Mouse (Mus musculus): ENCODE measurements around the gene Castor1. TPM values are rescaled to one million over a fixed set of nuclear protein-coding genes. Genes with fewer than 3 reads are reported as not detected.

Castor1 gene
- total and polyA plus RNA-seq, 3 experiments, result 4.7 to 23.7 (median 13.0) TPM

DNA sequence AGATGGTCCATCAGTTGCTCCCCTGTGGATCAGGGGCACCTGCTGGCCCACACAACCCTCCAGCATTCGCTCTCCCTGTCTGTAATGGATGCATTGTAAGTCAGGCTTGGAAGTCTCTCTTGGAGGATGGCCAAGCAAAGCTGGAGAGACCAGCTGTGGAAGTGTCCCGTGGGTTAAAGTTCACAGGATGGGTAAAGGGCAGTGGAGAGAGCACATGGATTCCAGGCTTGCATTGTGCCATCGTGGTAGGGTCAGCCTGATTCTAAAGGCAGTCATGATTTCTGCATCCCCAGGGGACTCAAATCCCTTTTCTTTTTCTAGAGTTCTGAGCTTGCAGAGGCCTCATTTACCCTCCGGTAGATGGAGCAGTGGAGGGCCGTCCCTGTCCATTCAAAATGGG lies 39.7 kb downstream of the Castor1 start:
- H3K4me3 ChIP-seq (replicated peaks in 1 of 3; ENCODE audit: low read depth in 2 of 3, low read length in 2 of 3, poor library complexity in 1 of 3), result no peak overlapping the region
- H3K9me3 ChIP-seq (replicated peaks; ENCODE audit: low read length), result no peaks in the 10 kb centered on the region
- in situ Hi-C loops (cut with MboI; ENCODE audit: low pct_ligation_motif_present, low pct_unique_long_range_greater_than_20kb, low sequenced_read_pairs), result loop anchor here (5.0 to 25.0 kb wide), 3 partner anchors 35 to 580 kb away; partner anchors contain the start of gene Nf2
- peaks cover 26 to 51% of the 10 kb centered on the region in 2 experiments for H3K4me1 ChIP-seq (ENCODE audit: control insufficient read depth in 1 of 2, insufficient read depth in 2 of 2)
- DNase-seq (ENCODE audit: extremely low read depth), result no peak
- no peak overlapping the region for H3K4me2 ChIP-seq (ENCODE audit: insufficient read depth, low read depth, poor library complexity, severe bottlenecking)
- H3K79me2 ChIP-seq (replicated peaks; ENCODE audit: control insufficient read depth, extremely low read depth, insufficient read depth, poor library complexity, severe bottlenecking), result no peaks in the 10 kb centered on the region
- no peak overlapping the region for H3K9ac ChIP-seq (ENCODE audit: insufficient read depth, low read depth)
- dilution Hi-C loops (cut with MboI; ENCODE audit: extremely low pct_ligation_motif_present, extremely low pct_unique_long_range_greater_than_20kb, low sequenced_read_pairs), result no loop called here
- no peaks in the 10 kb centered on the region for H3K27me3 ChIP-seq (replicated peaks)
- H3K36me3 ChIP-seq (replicated peaks in 1 of 2; ENCODE audit: control insufficient read depth in 1 of 2, insufficient read depth in 1 of 2, low read length in 1 of 2), result no peaks in the 10 kb centered on the region
- TF ChIP-seq CHD1 (IDR thresholded peaks at IDR 0.05; ENCODE audit: low read depth, low read length) (no peak), TCF12 (IDR thresholded peaks at IDR 0.05; ENCODE audit: low read depth, low read length) (no peak), MAFK (IDR thresholded peaks at IDR 0.05; ENCODE audit: insufficient replicate concordance, low read length) (no peak), NRF1 (IDR thresholded peaks at IDR 0.05; ENCODE audit: low read depth, low read length) (no peak), MYC (IDR thresholded peaks at IDR 0.05; ENCODE audit: low read depth, low read length) (no peak), RAD21 (IDR thresholded peaks at IDR 0.05; ENCODE audit: low read depth, low read length) (no peak), CHD2 (IDR thresholded peaks at IDR 0.05; ENCODE audit: low read length) (no peak), POLR2A (IDR thresholded peaks at IDR 0.05; ENCODE audit: low read depth, low read length) (no peak)
- H3K27ac ChIP-seq (ENCODE audit: insufficient read depth, low read depth), result no peak overlapping the region

GRCm38 (mm10) chr11:4258657-4259082 lies 40.6 kb downstream of the Castor1 start:
- H3K9me3 ChIP-seq (replicated peaks; ENCODE audit: low read length), result no peaks in the 10 kb centered on the region
- peak; percentile 72 for TF ChIP-seq RAD21 (IDR thresholded peaks at IDR 0.05; ENCODE audit: low read depth, low read length)
- TF ChIP-seq SMC3 (IDR thresholded peaks at IDR 0.05; ENCODE audit: low read depth, low read length), result peak; percentile 91
- TF ChIP-seq HCFC1 (IDR thresholded peaks at IDR 0.05; ENCODE audit: low read depth, low read length), result no peak
- no peak for TF ChIP-seq TBP (conservative IDR thresholded peaks at IDR 0.05; ENCODE audit: low read depth, low read length)
- TF ChIP-seq MAZ (IDR thresholded peaks at IDR 0.05; ENCODE audit: low read depth, low read length), result peak; percentile 89
- TF ChIP-seq SIN3A (IDR thresholded peaks at IDR 0.05; ENCODE audit: low read length), result peak; percentile 34; the same call in 1 of the 2 replicates
- no peak for TF ChIP-seq ETS1 (conservative IDR thresholded peaks at IDR 0.05; ENCODE audit: low read depth, low read length)
- TF ChIP-seq TCF12 (IDR thresholded peaks at IDR 0.05; ENCODE audit: low read depth, low read length), result 0 out of 2 replicates have a peak, but pooled peaks have one; percentile 13
- TF ChIP-seq IRF4 (IDR thresholded peaks at IDR 0.05; ENCODE audit: low read depth, low read length), result 0 out of 2 replicates have a peak, but pooled peaks have one; percentile 61
- TF ChIP-seq MEF2A (IDR thresholded peaks at IDR 0.05; ENCODE audit: borderline replicate concordance, low read depth, low read length), result no peak
- TF ChIP-seq ZMIZ1 (IDR thresholded peaks at IDR 0.05; ENCODE audit: low read depth, low read length), result no peak
- no peak for TF ChIP-seq PAX5 (IDR thresholded peaks at IDR 0.05; ENCODE audit: low read length)
- TF ChIP-seq CTCF (conservative IDR thresholded peaks at IDR 0.05 in 1 of 2, IDR thresholded peaks at IDR 0.05 in 1 of 2; ENCODE audit: low read depth in 2 of 2, low read length in 2 of 2), result peak; percentile 88 to 95
- TF ChIP-seq BHLHE40 (IDR thresholded peaks at IDR 0.05; ENCODE audit: low read depth, low read length), result no peak
- peak; percentile 72; the same call in 1 of the 2 replicates for TF ChIP-seq NELFE (IDR thresholded peaks at IDR 0.05; ENCODE audit: low read depth, low read length)
- no peak for TF ChIP-seq CHD1 (IDR thresholded peaks at IDR 0.05; ENCODE audit: low read depth, low read length)
- TF ChIP-seq ELF1 (IDR thresholded peaks at IDR 0.05; ENCODE audit: low read depth, low read length), result peak; percentile 55
- no peak for TF ChIP-seq JUN (IDR thresholded peaks at IDR 0.05; ENCODE audit: insufficient read depth, low read depth, low read length)
- TF ChIP-seq MAX (IDR thresholded peaks at IDR 0.05; ENCODE audit: low read length), result 0 out of 2 replicates have a peak, but pooled peaks have one; percentile 22
- TF ChIP-seq USF1 (IDR thresholded peaks at IDR 0.05; ENCODE audit: low read depth, low read length), result no peak
- peak; percentile 73 for TF ChIP-seq CHD2 (IDR thresholded peaks at IDR 0.05; ENCODE audit: low read length)
- TF ChIP-seq ZNF384 (IDR thresholded peaks at IDR 0.05; ENCODE audit: low read depth, low read length), result peak; percentile 40; the same call in 1 of the 2 replicates
- TF ChIP-seq POLR2AphosphoS2 (IDR thresholded peaks at IDR 0.05; ENCODE audit: low read depth, low read length), result no peak
- TF ChIP-seq USF2 (conservative IDR thresholded peaks at IDR 0.05; ENCODE audit: low read depth, low read length), result no peak
- peak; percentile 95 for TF ChIP-seq ZC3H11A (IDR thresholded peaks at IDR 0.05; ENCODE audit: low read depth, low read length)
- H3K79me2 ChIP-seq (replicated peaks; ENCODE audit: control insufficient read depth, extremely low read depth, insufficient read depth, poor library complexity, severe bottlenecking), result no peaks in the 10 kb centered on the region
- peak; percentile 87 for DNase-seq (ENCODE audit: extremely low read depth)
- H3K4me2 ChIP-seq (ENCODE audit: insufficient read depth, low read depth, poor library complexity, severe bottlenecking), result peak overlapping the region; percentile 64; the same call in 1 of the 2 replicates
- peaks cover 29 to 59% of the 10 kb centered on the region in 2 experiments for H3K4me1 ChIP-seq (ENCODE audit: control insufficient read depth in 1 of 2, insufficient read depth in 2 of 2)
- no peak overlapping the region for H3K4me3 ChIP-seq (replicated peaks in 1 of 3; ENCODE audit: low read depth in 2 of 3, low read length in 2 of 3, poor library complexity in 1 of 3)
- dilution Hi-C loops (cut with MboI; ENCODE audit: extremely low pct_ligation_motif_present, extremely low pct_unique_long_range_greater_than_20kb, low sequenced_read_pairs) (no loop called here), in situ Hi-C loops (cut with MboI; ENCODE audit: low pct_ligation_motif_present, low pct_unique_long_range_greater_than_20kb, low sequenced_read_pairs) (loop anchor here (5.0 to 25.0 kb wide), 3 partner anchors 36 to 579 kb away; partner anchors contain the start of gene Nf2)
- H3K9ac ChIP-seq (ENCODE audit: insufficient read depth, low read depth), result no peak overlapping the region
- H3K27me3 ChIP-seq (replicated peaks), result peaks cover under 1% of the 10 kb centered on the region
- H3K36me3 ChIP-seq (replicated peaks in 1 of 2; ENCODE audit: control insufficient read depth in 1 of 2, insufficient read depth in 1 of 2, low read length in 1 of 2), result no peaks in the 10 kb centered on the region
- H3K27ac ChIP-seq (ENCODE audit: insufficient read depth, low read depth), result no peak overlapping the region
